Mouse (Mus musculus): ENCODE results near the gene Cacna1s.

- TF ChIP-seq POLR2A (IDR thresholded peaks at IDR 0.05; ENCODE audit: control insufficient read depth, low read depth, low read length) (no peak), CTCF (IDR thresholded peaks at IDR 0.05; ENCODE audit: control insufficient read depth, insufficient read depth, insufficient replicate concordance, low read depth, low read length) (no peak)
These were observed 39.0 kb upstream of the Cacna1s start for GRCm38 (mm10) chr1:136013513-136013912.
